Mouse (Mus musculus) fibroblast of lung, adult 2 months (primary cell): ENCODE data around the gene Acsl6.

Experiments
- DNase-seq: peaks from one replicate; pipeline ENCODE4 v3.0.0-alpha.2; 2011; ENCODE audit warnings: low read depth

The Acsl6 gene

DNA sequence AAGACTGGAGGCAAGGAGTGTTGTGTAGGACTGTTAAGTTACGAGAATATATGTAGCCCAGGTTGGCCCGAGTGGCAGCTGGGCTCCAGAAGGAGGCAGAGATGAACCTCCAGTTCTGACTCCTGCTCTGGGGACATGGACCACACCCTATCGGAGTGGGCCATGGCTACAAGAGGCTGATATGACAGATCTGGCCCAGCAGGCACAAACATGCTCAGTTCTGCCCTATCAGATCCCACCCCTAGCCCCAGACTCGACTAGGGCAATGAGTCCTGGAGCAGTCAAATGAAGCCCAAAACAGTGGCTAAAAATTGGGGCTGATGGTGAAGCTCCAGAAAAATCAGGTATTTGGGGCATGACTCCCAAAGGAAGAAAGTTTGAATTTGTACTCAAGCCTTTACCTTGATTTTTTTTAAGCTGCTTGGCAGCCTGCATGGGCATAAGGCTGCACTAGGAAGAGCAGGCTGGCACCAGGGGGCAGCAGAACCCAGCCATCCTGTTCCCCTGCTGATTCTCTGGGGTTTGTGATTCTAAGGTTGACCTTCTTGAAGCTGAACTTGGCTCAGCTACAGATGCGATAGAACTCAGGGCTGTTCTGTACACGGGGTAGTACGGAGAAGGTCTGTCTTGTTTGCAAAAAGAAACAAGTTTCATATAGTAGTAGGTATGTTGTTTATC lies 3.7 kb downstream of the Acsl6 start:
- DNase-seq = no peak

- DNase-seq = no peak
Measured at GRCm38 (mm10) chr11:54310588-54310987, 7.0 kb downstream of the Acsl6 start.

DNA sequence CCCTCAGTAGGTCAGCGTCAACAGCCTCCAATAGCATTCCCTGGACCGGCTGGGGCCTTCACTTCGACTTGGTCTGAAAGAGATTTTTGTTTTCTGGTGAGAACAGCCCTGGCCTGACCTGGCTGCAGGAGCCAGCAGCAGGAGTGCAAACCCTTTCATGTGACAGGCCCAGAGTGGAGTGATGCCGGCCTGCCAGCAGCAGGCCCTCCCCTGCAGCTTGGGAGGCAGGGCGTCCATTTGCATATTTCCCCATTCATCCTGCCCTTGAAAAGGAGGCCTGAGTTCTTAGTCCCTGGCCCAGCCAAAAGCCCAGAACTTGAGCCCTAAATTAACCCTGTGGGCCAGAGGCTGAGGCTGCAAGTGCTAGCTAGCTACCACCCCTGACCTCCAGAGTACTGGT lies 8.4 kb downstream of the Acsl6 start:
- peak; percentile 73 for DNase-seq

- no peak for DNase-seq
Measured at GRCm38 (mm10) chr11:54312603-54313002, 9.0 kb downstream of the Acsl6 start.

- no peak for DNase-seq
Measured at GRCm38 (mm10) chr11:54313391-54314360, 10.1 kb downstream of the Acsl6 start.

DNA sequence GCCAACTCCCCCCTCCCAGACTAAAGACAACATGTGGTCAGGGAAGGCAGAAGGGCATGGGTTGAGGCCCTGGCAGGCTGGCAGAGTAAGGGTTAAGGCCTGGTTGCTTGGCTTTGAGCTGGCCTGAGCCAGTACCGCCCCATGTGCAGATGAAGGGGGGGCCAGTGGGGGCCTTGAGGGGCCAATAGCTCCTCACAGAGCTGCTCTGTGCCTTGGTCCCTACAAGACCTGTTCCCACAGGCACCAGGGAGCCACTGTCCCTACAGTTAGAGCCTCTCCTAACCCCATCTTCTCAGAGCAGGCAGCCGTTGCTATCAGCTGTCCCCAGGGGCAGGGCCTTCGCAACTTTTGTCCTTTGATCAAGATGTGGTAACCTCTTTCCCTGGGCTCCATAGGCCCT lies 11.1 kb downstream of the Acsl6 start:
- no peak for DNase-seq

DNA sequence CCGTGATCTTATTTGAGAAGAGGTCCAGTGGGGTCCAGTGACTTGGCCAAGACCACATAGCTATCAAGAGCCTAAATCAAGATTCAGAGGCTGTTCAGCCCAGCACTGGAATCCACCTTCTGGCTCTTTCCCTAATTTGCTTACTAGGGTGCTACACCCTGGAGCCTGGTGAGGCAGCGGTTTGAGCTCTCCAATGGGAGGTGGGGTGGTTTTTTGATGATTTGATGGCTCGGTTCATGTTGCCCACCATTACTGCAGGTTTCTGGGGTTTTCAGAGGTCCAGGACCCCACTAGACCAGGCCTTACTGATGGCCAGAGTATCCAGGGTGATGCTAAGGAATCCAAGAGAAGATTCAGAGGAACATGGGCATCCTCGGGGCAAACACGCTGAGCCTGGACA lies 11.7 kb downstream of the Acsl6 start:
- no peak for DNase-seq

DNA sequence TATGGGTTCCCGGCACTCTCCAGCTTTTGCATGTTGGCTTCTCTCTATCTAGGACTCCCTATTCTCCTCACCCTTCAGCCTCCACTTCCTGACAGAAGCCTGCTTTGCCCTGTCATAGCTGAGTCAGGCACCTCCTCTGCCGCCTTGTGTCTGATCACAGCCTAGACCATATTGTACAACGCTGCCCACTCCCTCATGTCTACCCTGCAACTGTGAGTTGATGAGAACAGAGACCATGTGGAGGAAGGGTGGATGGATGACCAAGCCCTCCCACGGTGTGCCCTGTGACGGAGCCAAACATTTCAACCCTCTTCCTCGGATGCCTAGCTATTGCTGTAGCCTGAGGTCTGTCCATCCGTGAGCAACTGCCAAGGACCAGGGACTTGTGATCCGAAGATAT lies 13.8 kb downstream of the Acsl6 start:
- DNase-seq = no peak

- DNase-seq = no peak
Measured at GRCm38 (mm10) chr11:54317795-54318194, 14.2 kb downstream of the Acsl6 start.

DNA sequence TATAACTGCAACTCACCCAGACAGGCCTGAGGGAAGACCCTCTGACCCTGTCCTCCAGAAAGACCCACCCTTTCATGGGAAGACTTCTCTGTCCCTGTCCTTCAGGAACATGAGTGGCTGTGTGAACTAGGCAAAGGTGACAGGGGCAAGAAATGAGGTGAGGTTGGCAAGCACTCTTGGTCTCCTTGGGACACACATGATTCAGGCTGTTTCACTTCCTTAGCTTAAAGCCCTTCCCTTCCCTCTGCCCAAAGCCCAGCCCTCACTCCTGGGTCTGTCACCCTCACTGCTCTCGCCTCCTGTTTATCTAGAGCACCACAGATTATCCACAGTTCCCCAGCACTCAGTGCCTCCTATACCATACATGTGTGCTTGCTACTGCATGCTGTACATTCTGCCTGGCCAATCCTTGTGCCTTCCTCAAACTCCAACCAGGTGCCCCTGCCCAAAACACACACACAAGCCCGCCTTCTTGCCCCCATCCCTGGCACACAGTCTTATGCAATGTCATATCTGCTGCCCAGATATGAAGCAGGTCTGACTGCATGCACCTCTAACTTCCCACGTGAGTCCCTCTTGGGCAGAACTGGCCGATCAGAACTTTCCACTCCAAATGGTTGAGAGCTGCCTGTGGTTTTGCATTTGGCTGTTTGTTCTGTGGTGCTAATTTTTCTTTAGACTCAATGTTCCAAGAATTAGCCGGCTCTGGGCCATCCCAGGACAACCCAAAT lies 18.4 kb downstream of the Acsl6 start:
- no peak for DNase-seq

GRCm38 (mm10) chr11:54331463-54332183 lies 28.0 kb downstream of the Acsl6 start:
- DNase-seq = no peak

GRCm38 (mm10) chr11:54336165-54336707 lies 32.6 kb downstream of the Acsl6 start:
- DNase-seq = no peak

GRCm38 (mm10) chr11:54343703-54344102 lies 40.1 kb downstream of the Acsl6 start:
- no peak for DNase-seq

DNA sequence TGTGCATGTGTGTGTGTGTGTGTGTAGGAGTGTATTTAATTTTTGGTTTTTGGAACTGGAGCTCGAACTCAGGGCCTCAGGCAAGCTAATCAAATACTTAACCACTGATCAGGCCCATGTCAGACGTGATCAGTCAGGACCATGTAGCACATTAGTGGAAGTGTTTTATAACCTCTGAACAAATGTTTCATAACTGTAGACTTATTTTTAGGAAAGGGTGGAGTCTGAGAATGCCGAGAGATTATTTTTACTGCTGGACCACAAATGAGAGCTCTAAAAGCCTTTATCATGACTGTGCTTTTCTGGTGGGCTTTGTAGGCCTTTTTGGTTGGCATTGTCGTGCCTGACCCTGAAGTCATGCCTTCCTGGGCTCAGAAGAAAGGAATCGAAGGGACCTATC lies 48.1 kb downstream of the Acsl6 start:
- no peak for DNase-seq

GRCm38 (mm10) chr11:54353121-54353576 lies 49.6 kb downstream of the Acsl6 start:
- DNase-seq = no peak

DNA sequence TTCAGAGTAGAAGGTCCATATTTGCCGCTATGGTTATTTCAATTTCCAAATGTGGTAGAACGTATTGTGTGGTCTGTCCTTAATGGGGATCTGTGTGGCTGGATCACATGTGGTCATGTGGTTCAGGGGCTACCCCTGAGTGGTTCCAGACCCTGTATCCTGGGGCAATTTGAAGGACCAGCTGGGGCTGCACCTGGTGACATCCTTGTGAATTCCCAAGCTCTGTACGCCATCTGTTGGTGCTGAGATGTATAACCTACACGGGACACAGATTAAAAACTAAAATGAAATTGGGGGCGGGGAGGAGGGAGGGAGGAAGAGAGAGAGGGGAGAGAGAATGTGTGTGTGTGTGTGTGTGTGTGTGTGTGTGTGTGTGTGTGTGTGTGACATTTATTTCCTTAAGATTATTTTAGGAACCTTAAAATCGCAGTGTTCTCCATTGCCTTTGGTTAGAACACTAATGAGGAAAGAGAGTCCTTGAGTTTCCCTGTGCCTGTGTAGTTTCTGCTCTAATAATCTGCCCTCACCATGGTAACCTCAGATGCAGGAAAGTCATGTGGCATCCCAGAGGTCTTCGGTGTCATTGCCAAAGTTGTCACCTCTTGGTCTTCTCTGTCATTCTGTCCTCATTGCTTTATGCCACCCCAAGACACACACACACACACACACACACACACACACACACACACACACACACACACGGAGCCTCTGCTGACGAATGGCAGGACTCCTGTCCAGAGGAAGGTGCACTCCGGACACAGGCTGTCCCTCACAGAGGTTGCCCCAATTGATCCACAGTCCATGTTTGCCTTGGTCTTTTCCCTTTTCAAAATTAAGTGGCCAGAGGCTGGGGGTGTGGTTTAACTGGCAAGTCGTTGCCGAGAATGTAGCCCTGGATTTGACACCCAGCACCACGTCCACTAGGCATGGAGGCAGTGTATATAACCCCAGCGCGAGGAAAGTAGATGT lies 51.3 kb downstream of the Acsl6 start:
- DNase-seq = no peak

GRCm38 (mm10) chr11:54355564-54355955 lies 52.0 kb downstream of the Acsl6 start:
- no peak for DNase-seq

DNA sequence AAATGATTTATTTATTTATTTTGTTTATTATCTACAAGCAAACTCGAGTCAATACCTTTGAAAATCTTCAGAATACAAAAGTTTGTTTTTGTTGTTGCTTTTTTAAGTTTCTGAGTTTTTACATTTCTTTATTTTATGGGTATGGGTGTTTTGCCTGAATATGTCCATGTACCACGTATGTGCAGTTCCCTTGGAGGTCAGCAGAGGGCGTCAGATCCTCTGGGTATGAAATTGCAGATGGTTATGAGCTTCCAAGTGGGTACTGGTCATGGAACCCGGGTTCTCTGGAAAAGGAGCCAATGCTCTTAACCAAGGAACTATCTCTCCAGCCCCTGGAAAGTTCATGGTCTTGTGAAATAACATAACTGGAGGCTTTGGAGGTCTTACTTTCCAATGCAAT lies 53.1 kb downstream of the Acsl6 start:
- no peak for DNase-seq

DNA sequence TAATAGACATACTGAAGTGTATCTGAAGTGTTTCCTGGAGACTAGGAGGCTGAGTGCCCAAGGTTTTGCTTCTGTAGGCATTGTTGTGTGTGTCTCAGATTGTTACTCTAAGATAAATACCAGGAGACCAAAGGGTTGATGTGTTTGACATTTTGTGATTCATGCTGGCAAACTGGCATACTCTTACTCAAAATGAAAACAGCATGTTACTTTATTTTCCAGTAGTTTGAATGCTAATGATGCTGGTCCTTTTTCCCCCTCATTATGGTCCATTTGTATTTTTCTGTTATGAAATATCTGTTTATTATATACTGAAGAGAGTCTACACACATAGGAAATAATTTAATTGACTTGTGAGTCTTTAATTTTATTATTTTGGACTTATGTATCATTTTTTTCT lies 69.0 kb downstream of the Acsl6 start:
- no peak for DNase-seq

DNA sequence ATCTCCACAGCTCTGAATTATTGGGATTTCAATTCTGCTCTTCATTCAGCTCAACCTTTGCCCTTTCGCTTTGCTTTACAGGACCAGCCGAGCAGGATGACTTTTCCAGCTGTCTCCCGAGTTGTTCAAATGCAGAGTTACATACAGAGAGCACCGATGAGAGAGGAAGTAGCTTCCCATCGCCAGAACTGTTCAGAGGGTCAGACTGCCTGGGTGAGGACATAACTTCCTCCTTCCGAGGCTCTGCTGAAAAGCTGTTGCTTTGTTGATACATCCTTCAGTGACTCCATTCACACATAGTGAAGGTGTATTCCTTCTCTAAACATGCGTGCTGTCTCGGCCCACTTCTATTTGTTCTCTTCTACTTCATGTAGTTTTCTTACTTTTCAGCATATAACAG lies 86.8 kb downstream of the Acsl6 start:
- no peak for DNase-seq
